Mouse (Mus musculus): ENCODE measurements around the gene Foxred1. TPM values are rescaled to one million over a fixed set of nuclear protein-coding genes. Genes with fewer than 3 reads are reported as not detected.

The Foxred1 gene
- polyA plus RNA-seq, 1 experiment from 2014 or later = 31.5 TPM

DNA sequence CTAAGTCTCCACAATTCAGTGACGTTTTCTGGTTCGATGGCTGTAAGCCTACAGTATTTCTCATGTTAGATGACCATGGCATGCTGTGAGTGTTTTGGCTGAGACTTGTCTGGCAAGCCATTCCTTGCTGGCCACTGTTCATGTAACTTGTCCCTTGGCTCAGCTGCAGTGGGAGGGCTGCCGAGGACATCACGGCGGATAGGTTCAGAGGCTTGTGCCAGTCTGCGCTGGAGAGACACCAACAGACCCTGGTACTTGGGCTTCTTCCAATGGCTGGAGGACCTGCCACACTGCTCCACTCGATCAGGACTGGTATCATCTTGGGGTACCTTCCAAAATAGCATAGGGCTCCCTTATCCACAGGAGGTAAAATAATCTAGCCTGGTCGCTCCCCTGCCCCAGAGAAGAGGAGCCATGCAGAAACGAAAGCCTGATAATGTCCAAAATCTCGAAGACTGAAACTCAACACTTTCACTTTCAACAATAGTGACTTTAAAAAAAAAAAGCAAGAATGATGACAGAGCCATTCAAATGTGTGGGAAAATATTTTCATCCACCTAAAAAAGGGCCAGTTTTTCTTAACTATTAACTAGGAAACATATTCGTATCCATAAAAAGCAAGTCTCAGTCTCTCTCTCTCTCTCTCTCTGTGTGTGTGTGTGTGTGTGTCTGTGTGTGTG lies 47.7 kb downstream of the Foxred1 start:
- Histone ChIP-seq H3K27ac (ENCODE audit: low read depth, low read length) (no peak overlapping the region), H3K36me3 (ENCODE audit: control insufficient read depth, insufficient read depth, low read length) (no peaks in the 10 kb centered on the region), H3K9me3 (ENCODE audit: control insufficient read depth, low read length) (no peaks in the 10 kb centered on the region), H3K27me3 (ENCODE audit: control insufficient read depth, insufficient read depth, low read length) (no peaks in the 10 kb centered on the region), H3K4me2 (no peak overlapping the region), H3K4me3 (ENCODE audit: low read depth, low read length) (no peak overlapping the region), H3K4me1 (ENCODE audit: control insufficient read depth, insufficient read depth, low read length) (peaks cover 13% of the 10 kb centered on the region), H3K9ac (ENCODE audit: low read length) (no peak overlapping the region)
- no peak for ATAC-seq (ENCODE audit: low FRiP score)
- DNase-seq (ENCODE audit: low spot score, missing footprints) = no peak
- WGBS = 95% methylated on average over 11 of the region's 11 CpGs

DNA sequence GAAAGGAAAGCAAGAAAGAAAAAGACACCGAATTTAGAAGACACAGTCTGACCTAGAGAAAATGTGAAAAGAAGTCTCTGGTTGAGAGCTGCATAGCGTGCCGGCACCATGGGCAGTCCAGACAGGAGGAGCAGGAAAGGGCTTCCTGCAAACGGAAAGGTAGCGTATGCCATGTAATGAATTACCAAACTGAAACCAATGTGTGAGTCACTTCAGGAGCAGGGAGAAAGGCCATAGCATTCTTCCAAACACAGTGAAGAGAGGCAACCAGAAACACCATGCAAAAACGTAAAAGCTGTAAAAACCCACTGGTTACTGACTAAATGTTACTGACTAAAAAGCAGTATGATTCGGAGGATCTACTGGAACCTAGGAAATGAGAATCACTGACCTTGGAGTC lies 49.1 kb downstream of the Foxred1 start:
- no peak for ATAC-seq (ENCODE audit: low FRiP score)
- H3K9ac ChIP-seq (ENCODE audit: low read length) = no peak overlapping the region
- no peak overlapping the region for H3K4me2 ChIP-seq
- no peaks in the 10 kb centered on the region for H3K27me3 ChIP-seq (ENCODE audit: control insufficient read depth, insufficient read depth, low read length)
- no peak overlapping the region for H3K27ac ChIP-seq (ENCODE audit: low read depth, low read length)
- H3K9me3 ChIP-seq (ENCODE audit: control insufficient read depth, low read length) = no peaks in the 10 kb centered on the region
- 91% methylated on average over 7 of the region's 7 CpGs for WGBS
- H3K36me3 ChIP-seq (ENCODE audit: control insufficient read depth, insufficient read depth, low read length) = no peaks in the 10 kb centered on the region
- H3K4me3 ChIP-seq (ENCODE audit: low read depth, low read length) = no peak overlapping the region
- H3K4me1 ChIP-seq (ENCODE audit: control insufficient read depth, insufficient read depth, low read length) = peaks cover under 1% of the 10 kb centered on the region; the same call in 1 of the 2 replicates
- DNase-seq (ENCODE audit: low spot score, missing footprints) = no peak

DNA sequence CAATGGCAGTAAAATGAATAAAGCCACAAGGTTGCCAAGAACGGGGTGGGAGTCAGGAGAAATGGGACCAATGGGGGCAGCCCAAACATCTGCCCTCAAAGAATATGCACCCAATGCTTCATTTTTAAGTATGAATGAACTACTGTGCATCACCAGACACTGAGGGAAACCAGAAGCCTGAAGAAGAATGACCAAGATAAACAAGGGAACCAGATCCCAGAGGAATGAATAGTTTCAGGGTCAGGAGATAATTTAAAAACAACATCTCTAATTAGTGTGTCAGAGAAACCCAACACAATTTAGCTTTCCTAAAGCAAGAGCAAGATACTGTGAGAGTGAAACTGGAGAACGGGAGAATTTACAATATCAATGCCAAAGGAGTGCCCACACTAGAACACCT lies 50.2 kb downstream of the Foxred1 start:
- H3K9me3 ChIP-seq (ENCODE audit: control insufficient read depth, low read length) = no peaks in the 10 kb centered on the region
- no peaks in the 10 kb centered on the region for H3K4me1 ChIP-seq (ENCODE audit: control insufficient read depth, insufficient read depth, low read length)
- H3K27ac ChIP-seq (ENCODE audit: low read depth, low read length) = no peak overlapping the region
- no peak overlapping the region for H3K4me3 ChIP-seq (ENCODE audit: low read depth, low read length)
- DNase-seq (ENCODE audit: low spot score, missing footprints) (no peak), ATAC-seq (ENCODE audit: low FRiP score) (no peak)
- H3K36me3 ChIP-seq (ENCODE audit: control insufficient read depth, insufficient read depth, low read length) = peaks cover 2% of the 10 kb centered on the region; the same call in 1 of the 2 replicates
- 86% methylated on average over 2 of the region's 2 CpGs for WGBS
- H3K4me2 ChIP-seq = no peak overlapping the region
- H3K9ac ChIP-seq (ENCODE audit: low read length) = no peak overlapping the region
- H3K27me3 ChIP-seq (ENCODE audit: control insufficient read depth, insufficient read depth, low read length) = no peaks in the 10 kb centered on the region

DNA sequence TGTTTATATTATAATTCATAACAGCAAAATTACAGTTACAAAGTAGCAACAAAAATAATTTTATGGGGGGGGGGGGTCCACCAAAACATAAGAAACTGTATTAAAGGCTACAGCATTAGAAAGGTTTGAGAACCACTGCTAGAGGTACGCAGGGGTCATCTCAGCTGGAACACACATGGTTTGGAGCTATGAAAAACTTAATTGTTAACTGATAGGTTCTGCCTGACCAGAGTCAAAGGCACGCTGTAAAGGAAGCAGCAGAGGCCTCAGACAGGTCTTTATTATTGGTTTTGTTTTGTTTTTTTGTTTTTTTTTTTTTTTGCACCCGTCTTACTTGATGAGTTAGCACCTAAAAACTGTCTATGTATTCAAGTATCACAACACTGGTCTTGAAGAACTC lies 52.4 kb downstream of the Foxred1 start:
- H3K4me1 ChIP-seq (ENCODE audit: control insufficient read depth, insufficient read depth, low read length) = no peaks in the 10 kb centered on the region
- H3K9ac ChIP-seq (ENCODE audit: low read length) = no peak overlapping the region
- H3K36me3 ChIP-seq (ENCODE audit: control insufficient read depth, insufficient read depth, low read length) = peaks cover 2% of the 10 kb centered on the region; the same call in 1 of the 2 replicates
- H3K9me3 ChIP-seq (ENCODE audit: control insufficient read depth, low read length) = no peaks in the 10 kb centered on the region
- ATAC-seq (ENCODE audit: low FRiP score) = no peak
- no peak overlapping the region for H3K27ac ChIP-seq (ENCODE audit: low read depth, low read length)
- 93% methylated on average over 3 of the region's 3 CpGs for WGBS
- H3K4me2 ChIP-seq = no peak overlapping the region
- no peak for DNase-seq (ENCODE audit: low spot score, missing footprints)
- H3K4me3 ChIP-seq (ENCODE audit: low read depth, low read length) = no peak overlapping the region
- no peaks in the 10 kb centered on the region for H3K27me3 ChIP-seq (ENCODE audit: control insufficient read depth, insufficient read depth, low read length)

GRCm38 (mm10) chr9:35156862-35157261 lies 54.0 kb downstream of the Foxred1 start:
- no peaks in the 10 kb centered on the region for H3K4me1 ChIP-seq (ENCODE audit: control insufficient read depth, insufficient read depth, low read length)
- H3K36me3 ChIP-seq (ENCODE audit: control insufficient read depth, insufficient read depth, low read length) = peaks cover 2% of the 10 kb centered on the region; the same call in 1 of the 2 replicates
- H3K4me2 ChIP-seq = no peak overlapping the region
- WGBS = 92% methylated on average over 4 of the region's 4 CpGs
- DNase-seq (ENCODE audit: low spot score, missing footprints) (no peak), ATAC-seq (ENCODE audit: low FRiP score) (no peak)
- H3K27me3 ChIP-seq (ENCODE audit: control insufficient read depth, insufficient read depth, low read length) = no peaks in the 10 kb centered on the region
- H3K4me3 ChIP-seq (ENCODE audit: low read depth, low read length) = no peak overlapping the region
- no peak overlapping the region for H3K27ac ChIP-seq (ENCODE audit: low read depth, low read length)
- H3K9ac ChIP-seq (ENCODE audit: low read length) = no peak overlapping the region
- no peaks in the 10 kb centered on the region for H3K9me3 ChIP-seq (ENCODE audit: control insufficient read depth, low read length)

DNA sequence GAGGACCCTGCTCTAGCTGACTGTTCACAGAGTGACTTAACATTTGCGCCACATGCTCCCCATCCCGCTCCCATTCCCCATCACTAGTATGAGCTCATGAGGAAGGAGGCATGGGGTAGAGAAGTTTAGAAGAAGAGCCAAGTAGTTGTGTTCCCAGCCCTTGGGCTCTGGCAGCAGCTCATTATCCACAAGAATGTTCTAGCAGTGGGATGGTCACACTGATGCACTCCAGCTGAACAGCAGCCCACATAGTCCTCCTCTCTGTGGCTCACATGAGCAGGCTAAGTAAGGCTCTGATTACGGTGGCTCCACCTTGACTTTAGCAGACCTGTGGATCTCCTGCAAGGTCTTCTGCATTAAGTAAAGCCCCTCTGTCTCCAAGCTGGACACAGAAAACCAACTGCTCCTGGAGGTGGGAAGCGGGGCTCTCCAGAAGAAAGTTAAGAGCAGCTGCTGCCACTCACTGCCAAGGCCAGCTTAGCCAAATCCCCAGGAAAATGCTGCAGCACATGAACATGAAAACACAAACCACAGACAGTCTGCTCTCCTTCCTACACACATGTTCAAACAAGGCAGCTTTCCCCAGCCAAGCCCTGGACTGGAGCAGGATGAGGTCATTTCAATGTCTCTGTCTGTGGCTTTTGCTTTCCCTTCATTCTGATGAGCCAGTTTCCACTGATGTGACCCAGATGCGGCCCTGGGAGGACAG lies 54.7 kb downstream of the Foxred1 start:
- WGBS = 91% methylated on average over 5 of the region's 5 CpGs
- H3K9me3 ChIP-seq (ENCODE audit: control insufficient read depth, low read length) = no peaks in the 10 kb centered on the region
- no peak overlapping the region for H3K4me3 ChIP-seq (ENCODE audit: low read depth, low read length)
- H3K4me2 ChIP-seq = no peak overlapping the region
- no peaks in the 10 kb centered on the region for H3K4me1 ChIP-seq (ENCODE audit: control insufficient read depth, insufficient read depth, low read length)
- no peaks in the 10 kb centered on the region for H3K27me3 ChIP-seq (ENCODE audit: control insufficient read depth, insufficient read depth, low read length)
- ATAC-seq (ENCODE audit: low FRiP score) (no peak), DNase-seq (ENCODE audit: low spot score, missing footprints) (no peak)
- H3K27ac ChIP-seq (ENCODE audit: low read depth, low read length) = no peak overlapping the region
- peaks cover 2% of the 10 kb centered on the region; the same call in 1 of the 2 replicates for H3K36me3 ChIP-seq (ENCODE audit: control insufficient read depth, insufficient read depth, low read length)
- no peak overlapping the region for H3K9ac ChIP-seq (ENCODE audit: low read length)

Other genes starting within 250 kb of the Foxred1 start
- gene St3gal4, start 91.8 kb downstream of the Foxred1 start, polyA plus RNA-seq (2014; fragmentation: Nextera tagmentation; extraction: Ambion mirVana) = 10.7 and 11.0 TPM in 2 replicates
- 96.8 and 98.0 TPM in 2 replicates for gene Dcps, start 35.0 kb downstream of the Foxred1 start, polyA plus RNA-seq (2014; fragmentation: Nextera tagmentation; extraction: Ambion mirVana)
- gene Srpr, start 10.9 kb downstream of the Foxred1 start, polyA plus RNA-seq (2014; fragmentation: Nextera tagmentation; extraction: Ambion mirVana) = 95.7 and 96.9 TPM in 2 replicates
- gene Tirap, start 10.8 kb downstream of the Foxred1 start, polyA plus RNA-seq (2014; fragmentation: Nextera tagmentation; extraction: Ambion mirVana) = 14.1 and 14.6 TPM in 2 replicates
- gene Fam118b, start 56.8 kb upstream of the Foxred1 start, polyA plus RNA-seq (2014; fragmentation: Nextera tagmentation; extraction: Ambion mirVana) = 82.0 and 82.2 TPM in 2 replicates
- gene Rpusd4, start 56.8 kb upstream of the Foxred1 start, polyA plus RNA-seq (2014; fragmentation: Nextera tagmentation; extraction: Ambion mirVana) = 29.6 and 29.8 TPM in 2 replicates
- 8.8 and 10.1 TPM in 2 replicates for gene Cdon, start 210.1 kb upstream of the Foxred1 start, polyA plus RNA-seq (2014; fragmentation: Nextera tagmentation; extraction: Ambion mirVana)